In the genomic region with DNA sequence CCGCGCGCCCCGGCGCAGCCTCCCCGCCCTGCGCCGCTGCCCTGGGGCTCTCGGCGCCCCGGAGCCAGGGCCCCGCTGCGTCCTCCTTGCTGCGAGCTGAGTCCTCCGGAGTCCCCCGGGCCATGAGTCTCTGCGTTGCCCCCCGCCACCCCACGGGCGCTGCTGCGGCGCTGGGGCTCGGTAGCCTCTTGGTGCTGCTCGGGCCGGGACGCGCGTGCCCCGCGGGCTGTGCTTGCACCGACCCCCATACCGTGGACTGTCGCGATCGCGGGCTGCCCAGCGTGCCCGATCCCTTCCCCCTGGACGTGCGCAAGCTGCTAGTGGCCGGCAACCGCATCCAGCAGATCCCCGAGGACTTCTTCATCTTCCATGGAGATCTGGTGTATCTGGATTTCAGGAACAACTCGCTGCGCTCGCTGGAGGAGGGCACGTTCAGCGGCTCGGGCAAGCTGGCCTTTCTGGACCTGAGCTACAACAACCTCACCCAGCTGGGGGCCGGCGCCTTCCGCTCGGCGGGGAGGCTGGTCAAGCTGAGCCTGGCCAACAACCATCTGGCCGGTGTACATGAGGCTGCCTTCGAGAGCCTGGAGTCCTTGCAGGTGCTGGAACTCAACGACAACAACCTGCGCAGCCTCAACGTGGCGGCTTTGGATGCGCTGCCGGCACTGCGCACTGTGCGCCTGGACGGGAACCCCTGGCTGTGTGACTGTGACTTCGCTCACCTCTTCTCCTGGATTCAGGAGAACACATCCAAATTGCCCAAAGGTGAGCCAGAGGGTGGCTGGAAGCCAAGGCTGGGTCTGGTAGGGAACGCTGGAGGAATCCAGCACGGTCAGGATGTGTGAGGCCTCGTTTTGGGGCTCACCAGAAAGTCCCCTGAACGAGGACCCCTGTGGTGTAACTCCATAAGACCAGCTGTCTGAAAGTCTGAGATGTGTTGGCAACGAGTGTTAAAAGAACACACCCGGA, we compare ENCODE assay signal across 8 mouse cellular contexts. TPM values are rescaled to one million over a fixed set of nuclear protein-coding genes. Genes with fewer than 3 reads are reported as not detected.
A peak's percentile ranks its signal among the peaks of the same experiment; 100 is the strongest.
DNase-seq lines count a peak whose midpoint lies in the region; ATAC-seq and TF ChIP-seq lines count a peak whose summit lies in the region.

No protein-coding gene starts in this region.

- peak overlapping the region; percentile 31; the same call in 1 of the 2 replicates for H3K9ac ChIP-seq in kidney, postnatal 0 days (ENCODE audit: low read depth, low read length)
- H3K9ac ChIP-seq in forebrain, embryonic 12.5 days = peak overlapping the region; percentile 53
- H3K9ac ChIP-seq in liver, embryonic 12.5 days = no peak overlapping the region

- no peak for DNase-seq in kidney, postnatal 0 days (ENCODE audit: low spot score)
- no peak for DNase-seq in kidney, postnatal 25 days
- peak; percentile 54 for DNase-seq in cerebellum, adult 11-12 months
- peak; percentile 48 for DNase-seq in testis, postnatal 10 days (ENCODE audit: low spot score)
- DNase-seq in spleen, adult 18-20 months = no peak

- peak overlapping the region; percentile 85 for H3K4me2 ChIP-seq in kidney, postnatal 0 days (ENCODE audit: low read length)
- H3K4me2 ChIP-seq in forebrain, embryonic 12.5 days = peak overlapping the region; percentile 91
- H3K4me2 ChIP-seq in liver, embryonic 12.5 days = peak overlapping the region; percentile 59

- H3K9me3 ChIP-seq in kidney, postnatal 0 days (replicated peaks; ENCODE audit: low read length) = no peaks in the 10 kb centered on the region
- H3K9me3 ChIP-seq in forebrain, embryonic 12.5 days = no peaks in the 10 kb centered on the region
- H3K9me3 ChIP-seq in liver, embryonic 12.5 days (replicated peaks) = no peaks in the 10 kb centered on the region

- H3K27me3 ChIP-seq in kidney, postnatal 0 days (ENCODE audit: insufficient read depth, low read length) = peaks cover 28% of the 10 kb centered on the region
- H3K27me3 ChIP-seq in forebrain, embryonic 12.5 days = peaks cover 57% of the 10 kb centered on the region
- H3K27me3 ChIP-seq in liver, embryonic 12.5 days (replicated peaks) = peaks cover 52% of the 10 kb centered on the region

- peak overlapping the region; percentile 44 for H3K4me3 ChIP-seq in kidney, postnatal 0 days (replicated peaks; ENCODE audit: low read depth, low read length)
- peak overlapping the region; percentile 48 for H3K4me3 ChIP-seq in forebrain, embryonic 12.5 days (replicated peaks)
- H3K4me3 ChIP-seq in liver, embryonic 12.5 days = peak overlapping the region; percentile 35

- ATAC-seq in kidney, postnatal 0 days (replicated peaks; ENCODE audit: low FRiP score, low read depth) = peak; percentile 46; the same call in 1 of the 2 replicates
- 0 out of 2 replicates have a peak, but pooled peaks have one; percentile 23 for ATAC-seq in forebrain, embryonic 12.5 days (ENCODE audit: low FRiP score)
- ATAC-seq in liver, embryonic 12.5 days = no peak
- ATAC-seq in inflammation-experienced regulatory T-cells, adult 6 months = no peak

- no peak for TF ChIP-seq CTCF in kidney, postnatal 0 days (IDR thresholded peaks at IDR 0.05; ENCODE audit: low read depth)

- H3K4me1 ChIP-seq in kidney, postnatal 0 days (replicated peaks; ENCODE audit: insufficient read depth, low read length) = 0 out of 2 replicates have a peak, but pooled peaks cover 9% of the 10 kb centered on the region
- peaks cover 14% of the 10 kb centered on the region for H3K4me1 ChIP-seq in forebrain, embryonic 12.5 days
- no peaks in the 10 kb centered on the region for H3K4me1 ChIP-seq in liver, embryonic 12.5 days

- no peak overlapping the region for H3K27ac ChIP-seq in kidney, postnatal 0 days
- no peak overlapping the region for H3K27ac ChIP-seq in forebrain, embryonic 12.5 days
- no peak overlapping the region for H3K27ac ChIP-seq in liver, embryonic 12.5 days

- 4% methylated on average over 69 of the region's 72 CpGs for WGBS in kidney, postnatal 0 days
- 3% methylated on average over 71 of the region's 72 CpGs for WGBS in forebrain, embryonic 12.5 days
- WGBS in liver, embryonic 12.5 days (ENCODE audit: insufficient replicate concordance) = 4% methylated on average over 72 of the region's 72 CpGs

- no peaks in the 10 kb centered on the region for H3K36me3 ChIP-seq in kidney, postnatal 0 days (ENCODE audit: insufficient read depth, low read length)
- H3K36me3 ChIP-seq in forebrain, embryonic 12.5 days (replicated peaks) = no peaks in the 10 kb centered on the region
- no peaks in the 10 kb centered on the region for H3K36me3 ChIP-seq in liver, embryonic 12.5 days

RNA-seq across cellular contexts. Expression of a gene that starts 0.8 kb away (rescaled TPM):
- polyA plus RNA-seq in kidney, postnatal 0 days (2015; fragmentation: Nextera tagmentation; extraction: Ambion mirVana) = 0.09 and 0.15 TPM in 2 replicates
- not detected in 2 replicates for polyA plus RNA-seq in forebrain, embryonic 12.5 days (2016; fragmentation: Nextera tagmentation; extraction: Ambion mirVana)
- not detected in 2 replicates for polyA plus RNA-seq in liver, embryonic 12.5 days (2016; fragmentation: Nextera tagmentation; extraction: Ambion mirVana)
- not detected for polyA plus RNA-seq in inflammation-experienced regulatory T-cells, adult 6 months (2017; shearing (Covaris generic))

RNA-seq across cellular contexts. Expression of a gene that starts 43.9 kb away (rescaled TPM):
- not detected in 2 replicates for polyA plus RNA-seq in kidney, postnatal 0 days (2015; fragmentation: Nextera tagmentation; extraction: Ambion mirVana)
- polyA plus RNA-seq in forebrain, embryonic 12.5 days (2016; fragmentation: Nextera tagmentation; extraction: Ambion mirVana) = not detected in 2 replicates
- not detected in 2 replicates for polyA plus RNA-seq in liver, embryonic 12.5 days (2016; fragmentation: Nextera tagmentation; extraction: Ambion mirVana)
- not detected for polyA plus RNA-seq in inflammation-experienced regulatory T-cells, adult 6 months (2017; shearing (Covaris generic))

RNA-seq across cellular contexts. Expression of a gene that starts 51.0 kb away (rescaled TPM):
- polyA plus RNA-seq in kidney, postnatal 0 days (2015; fragmentation: Nextera tagmentation; extraction: Ambion mirVana) = 49.4 and 49.9 TPM in 2 replicates
- polyA plus RNA-seq in forebrain, embryonic 12.5 days (2016; fragmentation: Nextera tagmentation; extraction: Ambion mirVana) = 61.5 and 68.0 TPM in 2 replicates
- polyA plus RNA-seq in liver, embryonic 12.5 days (2016; fragmentation: Nextera tagmentation; extraction: Ambion mirVana) = 1.7 and 2.5 TPM in 2 replicates
- under 1 TPM in 1 of 3 experiments, not detected in 2; 0.49 TPM for polyA plus RNA-seq in inflammation-experienced regulatory T-cells, adult 6 months (2017; shearing (Covaris generic))

Comparison
In these comparisons a context has a peak if more than half of its experiments do, and no peak if none do; other contexts are left out.
1. ATAC-seq: peak in kidney, postnatal 0 days (single experiment) and forebrain, embryonic 12.5 days (single experiment); none in liver, embryonic 12.5 days (single experiment) and inflammation-experienced regulatory T-cells, adult 6 months (single experiment).
2. DNase-seq: peak in cerebellum, adult 11-12 months (single experiment) and testis, postnatal 10 days (single experiment); none in kidney, postnatal 0 days (single experiment), kidney, postnatal 25 days (0 of 2) and spleen, adult 18-20 months (0 of 2).
3. RNA of a gene that starts 51.0 kb away (polyA plus RNA-seq): 61.5 to 68.0 TPM in forebrain, embryonic 12.5 days and 49.4 to 49.9 TPM in kidney, postnatal 0 days; 1.7 to 2.5 TPM in liver, embryonic 12.5 days and 0.49 TPM in inflammation-experienced regulatory T-cells, adult 6 months; every median in the first group is over 10 times any median in the second.
4. Peak in every context shown above with its lines, with median percentiles within 50 percentile points of each other: H3K4me2 ChIP-seq and H3K4me3 ChIP-seq.